Mouse (Mus musculus) bone marrow macrophage, adult 2 months (primary cell): ENCODE measurements around the gene Olfr130. TPM values are rescaled to one million over a fixed set of nuclear protein-coding genes. Genes with fewer than 3 reads are reported as not detected.

Experiments used
- H3K27ac ChIP-seq: 2 replicates; pipeline ENCODE4 v1.5.1; 2012; ENCODE audit warnings: low read depth, low read length; ENCODE audit not compliant: insufficient read depth
- H3K4me1 ChIP-seq: 2 replicates; pipeline ENCODE4 v1.6.1; 2012; ENCODE audit warnings: low read length; ENCODE audit not compliant: control insufficient read depth, insufficient read depth
- H3K4me3 ChIP-seq: 2 replicates; pipeline ENCODE4 v1.5.1; 2012; ENCODE audit warnings: mild to moderate bottlenecking, low read length, moderate library complexity; ENCODE audit not compliant: insufficient read depth
- CTCF ChIP-seq: IDR thresholded peaks from 2 replicates; pipeline ENCODE4 v1.5.1; 2012; ENCODE audit warnings: low read depth, mild to moderate bottlenecking, low read length, moderate library complexity
- POLR2A ChIP-seq: IDR thresholded peaks from 2 replicates; pipeline ENCODE4 v1.6.1; 2012; ENCODE audit warnings: mild to moderate bottlenecking, low read depth, low read length, borderline replicate concordance
- polyA plus RNA-seq: library from polyadenylated mRNA; stranded (reverse); fragments of >200 nt; gene quantifications from 2 replicates; pipeline ENCODE4 v1.2.4, GENCODE M21; 2012; ENCODE audit not compliant: missing spikeins, insufficient read depth, insufficient read length

Olfr130 gene
- not detected in 2 replicates for polyA plus RNA-seq

GRCm38 (mm10) chr17:38063621-38064020, at the start of gene Olfr130:
Gene Olfr130 (plus strand): TSS chr17:38063921.
- Histone ChIP-seq H3K27ac (no peak within 1 kb of the TSS), H3K4me1 (no peaks in the 10 kb centered on the region), H3K4me3 (no peak within 1 kb of the TSS)
- TF ChIP-seq POLR2A, result no peak
- TF ChIP-seq CTCF, result no peak

DNA sequence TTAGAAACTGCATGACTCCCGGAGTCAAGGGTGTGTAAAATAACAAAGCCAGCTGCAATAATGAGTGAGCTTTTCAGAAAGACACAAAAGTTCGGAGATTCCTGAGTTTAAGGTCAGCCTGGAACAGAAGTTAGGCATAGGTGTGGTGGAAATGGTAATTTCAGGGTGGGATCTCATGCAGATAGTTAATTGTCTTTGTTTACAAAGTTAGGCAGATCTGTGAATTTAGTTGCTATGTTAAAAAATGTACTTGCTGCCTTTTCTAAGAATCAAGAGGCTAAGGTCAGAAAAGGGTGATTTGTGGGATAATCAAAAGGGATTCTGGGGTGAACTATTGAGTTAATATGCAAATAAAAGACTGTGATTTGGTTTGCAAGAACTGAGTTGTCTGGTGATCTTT, 47.4 kb upstream of the Olfr130 start:
- H3K27ac ChIP-seq, result no peak overlapping the region
- no peak overlapping the region for H3K4me3 ChIP-seq
- TF ChIP-seq POLR2A (no peak), CTCF (no peak)
- H3K4me1 ChIP-seq, result no peaks in the 10 kb centered on the region

DNA sequence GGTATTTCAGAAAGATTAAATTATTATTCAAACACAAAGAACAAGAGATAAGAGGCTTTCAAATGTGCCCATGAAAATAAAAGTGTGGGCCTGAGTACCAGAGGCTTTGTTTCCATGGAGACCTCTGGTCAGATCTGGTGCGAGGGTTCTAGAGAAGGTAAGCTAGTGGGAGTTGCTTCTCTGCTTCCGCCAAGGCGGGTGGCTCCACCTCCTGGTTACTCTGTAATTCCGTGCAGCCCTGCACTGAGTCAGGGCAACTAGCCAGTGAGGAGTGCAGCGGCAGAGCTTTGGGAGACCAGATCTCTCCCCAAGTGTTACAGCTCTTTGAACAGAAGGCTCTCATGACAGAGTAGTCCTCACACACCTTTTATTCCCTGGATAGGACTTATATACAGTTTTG, 37.4 kb upstream of the Olfr130 start:
- TF ChIP-seq CTCF, result no peak
- no peak for TF ChIP-seq POLR2A

GRCm38 (mm10) chr17:38059979-38060378, 3.7 kb upstream of the Olfr130 start, which contains the start of gene Olfr129:
Gene Olfr129 (minus strand): TSS chr17:38060079.
- H3K4me3 ChIP-seq, result no peak within 1 kb of the TSS
- TF ChIP-seq CTCF (no peak), POLR2A (no peak)
- H3K4me1 ChIP-seq, result no peaks in the 10 kb centered on the region
- H3K27ac ChIP-seq, result no peak within 1 kb of the TSS

More for the DNA sequence above, 37.4 kb upstream of the Olfr130 start:
- no peak overlapping the region for H3K27ac ChIP-seq
- H3K4me1 ChIP-seq, result no peaks in the 10 kb centered on the region
- no peak overlapping the region for H3K4me3 ChIP-seq

GRCm38 (mm10) chr17:38082364-38082763, 18.6 kb downstream of the Olfr130 start:
- H3K27ac ChIP-seq, result no peak overlapping the region
- H3K4me1 ChIP-seq, result no peaks in the 10 kb centered on the region
- no peak overlapping the region for H3K4me3 ChIP-seq
- TF ChIP-seq CTCF, result no peak
- TF ChIP-seq POLR2A, result no peak

DNA sequence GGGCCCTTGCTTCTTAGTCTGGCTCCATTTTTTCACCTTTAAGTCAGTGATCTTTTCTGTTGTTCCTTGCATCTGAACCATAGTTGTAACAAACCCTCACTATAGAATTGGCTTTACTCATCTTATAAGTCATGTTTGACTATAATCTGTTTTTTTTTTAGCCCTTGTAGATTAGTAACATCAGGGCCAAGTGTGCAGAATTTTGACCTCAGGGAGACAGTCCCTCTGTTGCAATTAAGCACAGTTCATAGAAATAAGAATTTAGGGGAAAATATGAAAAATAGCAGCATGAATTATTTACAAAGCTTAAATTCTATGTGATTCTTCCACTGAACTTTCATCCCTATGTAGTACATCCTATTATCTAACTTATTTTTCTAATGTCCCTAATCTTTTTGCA, 24.9 kb downstream of the Olfr130 start, which contains the start of gene Olfr131:
Olfr131 (minus strand) TSS at position 101 of the 400 bp plus-strand sequence.
- Histone ChIP-seq H3K4me1 (no peaks in the 10 kb centered on the region), H3K4me3 (no peak within 1 kb of the TSS), H3K27ac (no peak within 1 kb of the TSS)
- no peak for TF ChIP-seq POLR2A
- no peak for TF ChIP-seq CTCF

Other genes starting within 250 kb of the Olfr130 start
- not detected in 2 replicates for gene Olfr125, start 231.0 kb upstream of the Olfr130 start, polyA plus RNA-seq
- not detected in 2 replicates for gene Olfr126, start 216.4 kb upstream of the Olfr130 start, polyA plus RNA-seq
- gene Olfr127, start 163.5 kb upstream of the Olfr130 start, polyA plus RNA-seq, result not detected in 2 replicates
- not detected in 2 replicates for gene Olfr128, start 143.4 kb upstream of the Olfr130 start, polyA plus RNA-seq
- gene Olfr761, start 110.8 kb upstream of the Olfr130 start, polyA plus RNA-seq, result not detected in 2 replicates
- gene Olfr129, start 3.8 kb upstream of the Olfr130 start, polyA plus RNA-seq, result not detected in 2 replicates
- not detected in 2 replicates for gene Olfr131, start 24.8 kb downstream of the Olfr130 start, polyA plus RNA-seq
- not detected in 2 replicates for gene Olfr132, start 70.6 kb downstream of the Olfr130 start, polyA plus RNA-seq
- not detected in 2 replicates for gene Olfr133, start 81.4 kb downstream of the Olfr130 start, polyA plus RNA-seq
- gene Olfr134, start 107.5 kb downstream of the Olfr130 start, polyA plus RNA-seq, result not detected in 2 replicates
- not detected in 2 replicates for gene Olfr135, start 140.4 kb downstream of the Olfr130 start, polyA plus RNA-seq
- gene Olfr138, start 197.1 kb downstream of the Olfr130 start, polyA plus RNA-seq, result not detected in 2 replicates
- gene Olfr137, start 243.6 kb downstream of the Olfr130 start, polyA plus RNA-seq, result not detected in 2 replicates